8 mouse cellular contexts compared by ENCODE assay signal in the genomic region with DNA sequence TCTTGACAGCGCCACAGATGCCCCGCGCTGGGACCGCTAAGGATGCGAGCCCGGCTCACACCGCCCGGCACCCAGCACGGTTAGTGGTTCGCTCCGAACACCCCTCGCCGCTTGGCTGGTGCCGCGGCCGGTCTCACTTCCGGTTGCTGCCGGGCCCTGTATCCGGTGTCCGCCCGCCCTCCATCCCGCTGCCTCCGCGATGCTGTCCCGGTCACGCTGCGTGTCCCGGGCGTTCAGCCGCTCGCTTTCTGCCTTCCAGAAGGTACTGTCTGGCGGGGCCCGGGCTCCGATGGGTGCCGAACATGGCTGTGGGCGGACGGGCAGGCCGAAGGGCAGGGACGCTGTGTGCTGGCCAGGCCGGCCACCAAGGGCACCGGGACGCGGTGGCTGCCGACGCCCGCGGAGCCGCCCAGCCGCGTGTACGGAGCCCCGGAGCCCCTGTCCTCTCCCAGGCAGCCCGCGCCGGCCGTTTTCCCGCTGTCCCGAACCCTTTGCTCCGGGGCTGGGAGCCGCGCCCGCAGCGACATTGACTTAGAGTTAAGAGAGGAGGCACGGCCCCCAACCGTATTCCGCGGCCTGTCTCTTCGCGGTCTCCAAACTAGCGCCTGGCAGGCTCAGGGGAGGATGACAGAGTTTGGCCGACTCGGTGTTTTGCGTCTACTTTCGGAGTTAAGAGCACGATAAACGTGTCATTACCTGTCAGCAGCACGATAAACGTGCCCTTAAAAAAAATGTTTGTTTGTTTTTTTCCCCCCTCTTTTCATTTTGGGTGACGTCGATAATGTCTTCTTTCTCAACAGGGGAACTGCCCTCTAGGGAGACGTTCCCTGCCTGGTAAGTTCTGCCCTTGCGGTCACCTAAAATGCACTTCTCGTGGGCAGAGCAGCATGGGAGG. TPM values are rescaled to one million over a fixed set of nuclear protein-coding genes. Genes with fewer than 3 reads are reported as not detected.
A peak's percentile ranks its signal among the peaks of the same experiment; 100 is the strongest.
DNase-seq lines count a peak whose midpoint lies in the region; ATAC-seq and TF ChIP-seq lines count a peak whose summit lies in the region.

A gene (minus strand): TSS at position 62 of the 895 bp plus-strand sequence.
A gene (plus strand): TSS at position 136 of the 895 bp plus-strand sequence.

- peak; percentile 80 for DNase-seq in adipocyte (ENCODE audit: low spot score)
- peak; percentile 72 to 77 for DNase-seq in gastrocnemius, adult 8-10 months (ENCODE audit: low spot score in 2 of 2)
- DNase-seq in induced T-regulatory cell, adult 2 months (ENCODE audit: low read depth) = peak; percentile 90
- peak; percentile 75 to 85 for DNase-seq in left cerebral cortex, adult 8-10 months (ENCODE audit: low spot score in 2 of 2)
- DNase-seq in right cerebral cortex, adult 18-20 months = peak; percentile 91
- DNase-seq in urinary bladder, adult 2 months (ENCODE audit: low spot score) = peak; percentile 87

- H3K27ac ChIP-seq in cortical plate, adult 2 months (ENCODE audit: insufficient read depth, low read length) = peak within 1 kb of the TSS; percentile 70

- no peak for TF ChIP-seq CTCF in cortical plate, adult 2 months (IDR thresholded peaks at IDR 0.05; ENCODE audit: extremely low read depth, insufficient read depth, low read length)

- ATAC-seq in megakaryocyte, adult 5-6 weeks (ENCODE audit: poor library complexity, severe bottlenecking) = peak; percentile 94

- H3K4me1 ChIP-seq in cortical plate, adult 2 months (ENCODE audit: control insufficient read depth, insufficient read depth, low read length) = peaks cover 11% of the 10 kb centered on the region; the same call in 1 of the 2 replicates

- peak; percentile 50; the same call in 1 of the 2 replicates for TF ChIP-seq POLR2A in cortical plate, adult 2 months (IDR thresholded peaks at IDR 0.05; ENCODE audit: extremely low read depth, insufficient read depth, low read length)

- peak within 1 kb of the TSS; percentile 52 for H3K4me3 ChIP-seq in cortical plate, adult 2 months (ENCODE audit: insufficient read depth, low read length)

RNA-seq across cellular contexts. Expression of the first gene that starts in this region (rescaled TPM):
- polyA plus RNA-seq in cortical plate, adult 2 months (2012; rRNA removed) = 1.5 and 1.8 TPM in 2 replicates
- 1 to 10 TPM; 2.0 to 3.3 (median 2.6) TPM for total RNA-seq in gastrocnemius, adult 8-10 months (2022)
- total RNA-seq in left cerebral cortex, adult 8-10 months (2022) = 1 to 10 TPM; 2.8 to 3.3 (median 3.1) TPM
- total RNA-seq in megakaryocyte, adult 5-6 weeks (2015) = 1.6 and 3.1 TPM in 2 replicates
- 2.0 and 6.0 TPM in 2 replicates for total RNA-seq in megakaryocyte, adult 5-6 weeks (2017)
- 2.3 and 2.7 TPM in 2 replicates for polyA plus RNA-seq in urinary bladder, adult 2 months (2012; rRNA removed)

RNA-seq across cellular contexts. Expression of the second gene that starts in this region (rescaled TPM):
- polyA plus RNA-seq in cortical plate, adult 2 months (2012; rRNA removed) = 144 and 150 TPM in 2 replicates
- 100 to 1,000 TPM; 236 to 267 (median 263) TPM for total RNA-seq in gastrocnemius, adult 8-10 months (2022)
- 100 to 1,000 TPM; 140 to 155 (median 152) TPM for total RNA-seq in left cerebral cortex, adult 8-10 months (2022)
- total RNA-seq in megakaryocyte, adult 5-6 weeks (2015) = 68.1 and 91.8 TPM in 2 replicates
- 166 and 175 TPM in 2 replicates for total RNA-seq in megakaryocyte, adult 5-6 weeks (2017)
- 128 and 139 TPM in 2 replicates for polyA plus RNA-seq in urinary bladder, adult 2 months (2012; rRNA removed)

Comparison
In these comparisons a context has a peak if more than half of its experiments do, and no peak if none do; other contexts are left out.
1. Peak in every context shown above with its lines: DNase-seq, ATAC-seq, H3K4me3 ChIP-seq and H3K27ac ChIP-seq.